Mouse (Mus musculus) adrenal gland, postnatal 25 days (tissue): ENCODE data around the gene Plekho1. TPM values are rescaled to one million over a fixed set of nuclear protein-coding genes. Genes with fewer than 3 reads are reported as not detected.

Experiments used
- DNase-seq: peaks from one replicate; pipeline ENCODE4 v3.0.0; 2021; ENCODE audit warnings: mixed read lengths
- total RNA-seq: library from RNA; stranded (reverse); gene quantifications from 2 replicates; pipeline ENCODE4 v1.2.3, GENCODE M21; 2021

The Plekho1 gene
- total RNA-seq, 1 experiment from 2014 or later: 25.1 TPM

DNA sequence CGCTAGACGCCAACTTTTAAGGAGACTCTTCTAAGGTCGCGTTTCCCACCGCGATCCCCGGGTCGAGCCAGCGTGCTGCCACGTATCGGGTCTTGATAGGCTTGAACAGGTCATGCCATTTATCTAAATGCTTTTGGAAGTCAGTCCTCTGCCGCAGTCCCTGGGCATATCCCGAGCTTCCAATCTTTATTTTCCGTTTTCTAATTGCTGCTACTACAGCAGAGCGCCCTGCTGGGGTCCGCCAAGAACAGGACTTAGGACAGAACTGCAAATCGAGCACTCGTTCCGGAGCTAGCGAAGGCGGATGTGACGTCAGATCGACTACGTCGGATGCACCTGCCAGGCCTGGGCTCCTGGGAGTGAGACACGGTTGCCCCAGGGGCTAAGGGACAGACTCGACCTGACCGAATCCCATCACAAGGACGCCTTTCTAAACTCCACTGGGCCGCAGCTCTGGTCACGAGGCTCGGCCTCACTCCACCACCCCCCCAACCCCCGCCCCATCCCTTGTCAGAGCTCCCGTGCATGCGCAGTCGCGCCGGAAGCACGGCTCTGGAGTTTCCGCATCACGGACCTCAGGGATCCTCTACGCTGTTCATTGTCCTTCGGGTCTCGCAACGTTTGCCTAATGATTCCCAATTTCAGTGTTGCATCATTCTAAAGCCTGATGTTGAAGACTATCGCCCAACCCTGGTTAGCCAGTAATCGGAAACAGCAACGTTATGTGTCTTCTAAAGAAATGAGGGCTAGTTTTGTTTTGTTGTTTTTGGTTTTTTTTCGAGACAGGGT lies 44.8 kb downstream of the Plekho1 start:
- peak; percentile 91 for DNase-seq

DNA sequence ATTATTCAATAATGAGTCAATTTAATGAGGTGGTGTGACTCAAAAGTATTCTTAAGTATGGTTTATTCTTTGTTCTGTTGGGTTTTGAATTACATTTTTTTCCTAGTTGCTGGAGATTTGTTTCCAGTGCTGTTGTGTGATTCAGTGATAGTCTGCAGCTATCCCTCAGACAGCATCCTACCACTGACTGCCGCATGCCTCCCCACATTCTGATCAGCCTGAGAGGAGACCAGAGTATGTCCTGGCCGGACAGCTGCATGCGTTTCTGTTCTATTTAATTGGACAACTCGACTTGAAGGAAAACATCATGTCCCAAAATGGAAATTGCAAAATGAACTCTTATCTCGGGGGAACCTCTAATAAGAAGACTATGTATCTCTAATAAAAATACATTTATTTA lies 47.5 kb downstream of the Plekho1 start:
- no peak for DNase-seq

DNA sequence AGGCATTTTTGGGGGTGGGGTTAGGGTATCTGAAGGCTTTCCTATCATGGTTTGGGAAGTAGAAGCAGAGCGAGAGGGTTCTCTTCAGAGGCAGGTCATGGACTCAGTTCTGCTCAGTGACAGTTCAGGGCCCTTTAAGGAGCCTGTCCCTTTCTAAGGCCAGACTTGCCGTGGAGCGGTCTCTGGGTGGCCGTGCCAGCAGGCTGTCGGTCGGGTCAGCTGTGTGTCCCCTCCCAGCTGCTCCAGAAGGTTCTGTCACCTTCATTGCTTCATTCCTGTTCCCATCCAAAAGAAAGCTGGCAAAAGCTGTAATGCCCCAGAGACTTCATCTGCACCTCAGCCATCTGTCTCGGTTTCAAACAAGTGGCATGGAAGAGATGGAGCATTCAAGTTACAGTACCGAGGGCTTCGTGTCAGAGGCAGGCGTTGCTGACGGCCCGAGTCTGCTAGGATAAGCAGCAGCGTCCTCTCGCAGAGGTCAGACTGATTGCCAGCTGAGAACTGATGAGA lies 50.0 kb downstream of the Plekho1 start:
- no peak for DNase-seq

DNA sequence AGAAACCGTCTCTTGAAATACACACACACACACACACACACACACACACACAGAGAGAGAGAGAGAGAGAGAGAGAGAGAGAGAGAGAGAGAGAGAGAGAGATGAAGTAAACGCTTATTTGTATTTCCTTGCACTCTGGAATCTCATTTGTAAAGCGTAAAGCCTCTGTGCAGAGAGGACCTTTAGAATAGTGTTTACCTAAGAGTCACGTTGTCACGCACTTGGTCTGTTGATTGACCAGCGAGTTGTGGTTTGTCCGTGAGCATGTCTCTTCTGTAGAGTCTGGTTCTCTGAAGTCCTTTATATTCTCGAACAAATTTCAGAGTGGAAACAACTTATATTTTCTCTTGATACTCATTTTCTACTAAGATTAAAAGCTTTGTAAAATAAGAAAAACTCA lies 51.1 kb downstream of the Plekho1 start:
- no peak for DNase-seq

DNA sequence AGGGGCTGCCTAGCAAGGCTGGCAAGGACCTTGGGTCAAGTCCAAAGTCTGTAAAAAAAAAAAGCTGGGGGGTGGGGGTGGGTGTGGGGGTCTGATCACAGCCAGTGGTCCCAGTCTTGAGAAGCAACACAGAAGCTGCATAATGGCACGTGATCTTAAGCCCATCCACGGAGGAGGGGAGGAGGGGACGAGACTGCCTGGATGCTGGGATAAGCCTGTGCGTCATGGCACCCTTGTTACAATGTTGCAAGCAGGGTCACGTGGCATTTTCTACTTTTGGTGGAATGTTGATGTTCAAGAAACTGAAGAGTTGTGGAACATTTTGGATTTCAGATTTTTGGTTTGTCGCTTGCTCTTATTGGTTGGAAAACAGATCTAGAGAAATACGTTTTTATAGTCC lies 52.6 kb downstream of the Plekho1 start:
- no peak for DNase-seq

DNA sequence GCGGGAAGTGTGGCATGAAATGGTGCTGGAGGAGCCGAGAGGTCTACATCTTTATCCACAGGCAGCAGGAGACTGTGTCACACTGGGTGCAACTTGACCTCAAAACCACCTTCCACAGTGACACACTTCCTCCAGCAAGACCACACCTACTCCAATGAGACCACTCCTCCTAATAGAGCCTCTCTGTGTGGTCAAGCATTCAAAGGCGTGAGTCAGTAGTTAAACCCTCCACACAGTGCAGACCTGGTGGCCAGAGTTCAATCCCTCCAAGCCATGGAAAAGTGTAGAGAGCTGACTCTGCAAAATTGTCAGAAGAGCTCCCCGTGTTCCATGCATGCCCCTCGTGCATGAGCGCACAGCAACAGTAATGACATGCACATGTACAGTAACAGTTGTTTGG lies 53.1 kb downstream of the Plekho1 start:
- DNase-seq: no peak

DNA sequence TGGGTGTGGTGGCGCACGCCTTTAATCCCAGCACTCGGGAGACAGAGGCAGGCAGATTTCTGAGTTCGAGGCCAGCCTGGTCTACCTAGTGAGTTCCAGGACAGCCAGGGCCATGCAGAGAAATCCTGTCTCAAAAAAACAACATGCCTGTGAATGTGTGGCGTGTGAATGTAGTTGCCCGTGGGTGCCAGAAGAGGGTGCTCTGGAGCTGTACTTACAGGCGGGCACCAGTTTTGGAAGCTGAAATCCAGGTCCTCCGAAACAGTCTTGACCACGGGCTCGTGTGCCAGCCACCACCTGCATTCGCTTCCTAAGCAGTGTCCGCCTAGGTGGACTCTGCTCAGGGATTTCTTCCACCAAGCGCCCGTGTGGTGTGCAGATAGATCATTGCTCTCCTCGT lies 57.0 kb downstream of the Plekho1 start:
- DNase-seq: no peak

Other genes with a start within 250 kb of the Plekho1 start
- 54.5 and 58.8 TPM in 2 replicates for gene Tars2, start 235.8 kb downstream of the Plekho1 start, total RNA-seq
- 53.4 and 54.9 TPM in 2 replicates for gene Rprd2, start 177.1 kb downstream of the Plekho1 start, total RNA-seq
- 32.3 and 32.7 TPM in 2 replicates for gene Prpf3, start 140.1 kb downstream of the Plekho1 start, total RNA-seq
- gene Mrps21, start 124.5 kb downstream of the Plekho1 start, total RNA-seq: 272 and 279 TPM in 2 replicates
- gene Ciart, start 113.8 kb downstream of the Plekho1 start, total RNA-seq: 7.9 and 8.3 TPM in 2 replicates
- 9.3 and 10.3 TPM in 2 replicates for gene BC028528, start 104.0 kb downstream of the Plekho1 start, total RNA-seq
- 93.3 and 145 TPM in 2 replicates for gene Aph1a, start 102.0 kb downstream of the Plekho1 start, total RNA-seq
- gene Car14, start 91.3 kb downstream of the Plekho1 start, total RNA-seq: 2.7 and 5.7 TPM in 2 replicates
- gene Anp32e, start 66.8 kb downstream of the Plekho1 start, total RNA-seq: 77.8 and 94.0 TPM in 2 replicates
- gene Vps45, start 62.5 kb upstream of the Plekho1 start, total RNA-seq: 39.0 and 41.2 TPM in 2 replicates
- 25.8 and 40.5 TPM in 2 replicates for gene Otud7b, start 108.5 kb upstream of the Plekho1 start, total RNA-seq
- gene Mtmr11, start 166.0 kb upstream of the Plekho1 start, total RNA-seq: 16.3 and 27.0 TPM in 2 replicates
- 55.3 and 58.9 TPM in 2 replicates for gene Sf3b4, start 176.3 kb upstream of the Plekho1 start, total RNA-seq
- gene Sv2a, start 185.2 kb upstream of the Plekho1 start, total RNA-seq: 7.3 and 11.8 TPM in 2 replicates
- gene Bola1, start 223.7 kb upstream of the Plekho1 start, total RNA-seq: 39.3 and 42.4 TPM in 2 replicates
- 7.7 and 10.9 TPM in 2 replicates for gene Hist2h2ab, start 223.9 kb upstream of the Plekho1 start, total RNA-seq
- 62.8 and 86.8 TPM in 2 replicates for gene Hist2h2ac, start 224.9 kb upstream of the Plekho1 start, total RNA-seq
- gene Hist2h2be, start 225.1 kb upstream of the Plekho1 start, total RNA-seq: 19.4 and 21.7 TPM in 2 replicates
- 37.2 and 60.7 TPM in 2 replicates for gene Hist2h3c2, start 243.1 kb upstream of the Plekho1 start, total RNA-seq
- 555 and 742 TPM in 2 replicates for gene Hist2h2aa2, start 244.3 kb upstream of the Plekho1 start, total RNA-seq
- gene Hist2h2aa1, start 249.5 kb upstream of the Plekho1 start, total RNA-seq: 17.4 TPM in 1 of 2 replicates, not detected in the other